Mouse (Mus musculus): ENCODE measurements around the gene Myh10.

GRCm38 (mm10) chr11:68862260-68862659 is 170.9 kb downstream of the Myh10 start:
- TF ChIP-seq CTCF (IDR thresholded peaks at IDR 0.05; ENCODE audit: low read depth) (no peak), EP300 (IDR thresholded peaks at IDR 0.05; ENCODE audit: low read depth) (no peak)
